Mouse (Mus musculus) forebrain, embryonic 16.5 days (tissue): ENCODE measurements around the gene Thbs4. TPM values are rescaled to one million over a fixed set of nuclear protein-coding genes. Genes with fewer than 3 reads are reported as not detected.

Experiments
- ATAC-seq: fragments of 200-750 bp; cut with Nextera tagmentation; 2 replicates; pipeline ENCODE4 v1.8.0; 2017; ENCODE audit warnings: mild to moderate bottlenecking, moderate library complexity
- H3K27ac ChIP-seq: fragments of 300-500 bp; sonication (generic); 2 replicates; pipeline ENCODE4 v1.5.1; 2014; ENCODE audit warnings: low read length, control low read depth
- H3K27me3 ChIP-seq: fragments of 300-500 bp; sonication (generic); replicated peaks from 2 replicates; pipeline ENCODE4 v1.6.1; 2014; ENCODE audit warnings: low read length; ENCODE audit not compliant: control insufficient read depth, insufficient read depth
- H3K36me3 ChIP-seq: fragments of 300-500 bp; sonication (generic); 2 replicates; pipeline ENCODE4 v1.6.1; 2014; ENCODE audit not compliant: control insufficient read depth, insufficient read depth
- H3K4me1 ChIP-seq: fragments of 300-500 bp; sonication (generic); replicated peaks from 2 replicates; pipeline ENCODE4 v1.6.1; 2014; ENCODE audit warnings: low read length; ENCODE audit not compliant: control insufficient read depth, insufficient read depth
- H3K4me2 ChIP-seq: fragments of 300-500 bp; sonication (generic); 2 replicates; pipeline ENCODE4 v1.6.1; 2014; ENCODE audit warnings: mild to moderate bottlenecking, low read length, control low read depth
- H3K4me3 ChIP-seq: fragments of 300-500 bp; sonication (generic); replicated peaks from 2 replicates; pipeline ENCODE4 v1.5.1; 2014; ENCODE audit warnings: mild to moderate bottlenecking, low read length, control low read depth
- H3K9ac ChIP-seq: fragments of 300-500 bp; sonication (generic); replicated peaks from 2 replicates; pipeline ENCODE4 v1.6.1; 2014; ENCODE audit warnings: low read depth, low read length, control low read depth
- H3K9me3 ChIP-seq: fragments of 300-500 bp; sonication (generic); 2 replicates; pipeline ENCODE4 v1.6.1; 2016; ENCODE audit warnings: low read length; ENCODE audit not compliant: control insufficient read depth
- WGBS: fragments of 180-500 bp; shearing (Covaris S2); extraction: QIAGEN DNeasy Blood & Tissue Kit; methylation state at CpG from one replicate; pipeline ENCODE4 v1.1.7; 2014; 5-methylcytosine and 5-hydroxymethylcytosine counted together
- polyA plus RNA-seq: library from polyadenylated mRNA; unstranded; fragments of >200 nt; fragmentation: Nextera tagmentation; extraction: Ambion mirVana; gene quantifications from 2 replicates; pipeline ENCODE4 v1.2.1, GENCODE M21; 2015

Thbs4 gene
- polyA plus RNA-seq, 1 experiment from 2014 or later = 0.86 TPM

- Histone ChIP-seq H3K9ac (no peak overlapping the region), H3K27ac (0 out of 2 replicates have a peak overlapping the region, but pooled peaks have one; percentile 26), H3K27me3 (no peaks in the 10 kb centered on the region), H3K9me3 (no peaks in the 10 kb centered on the region), H3K4me3 (no peak overlapping the region), H3K4me2 (no peak overlapping the region), H3K4me1 (peaks cover 35% of the 10 kb centered on the region), H3K36me3 (no peaks in the 10 kb centered on the region)
- no peak for ATAC-seq
- 19% methylated on average over 1 of the region's 1 CpGs for WGBS
These were observed 58.9 kb downstream of the Thbs4 start for GRCm38 (mm10) chr13:92735693-92736092.

- no peaks in the 10 kb centered on the region for H3K27me3 ChIP-seq
- no peaks in the 10 kb centered on the region for H3K9me3 ChIP-seq
- 39% methylated on average over 11 of the region's 11 CpGs for WGBS
- H3K27ac ChIP-seq = peak overlapping the region; percentile 81
- no peak overlapping the region for H3K9ac ChIP-seq
- no peak overlapping the region for H3K4me2 ChIP-seq
- no peaks in the 10 kb centered on the region for H3K36me3 ChIP-seq
- H3K4me1 ChIP-seq = peaks cover 35% of the 10 kb centered on the region
- no peak overlapping the region for H3K4me3 ChIP-seq
- ATAC-seq = peak; percentile 75
These were observed 60.9 kb downstream of the Thbs4 start for GRCm38 (mm10) chr13:92733741-92734140.

GRCm38 (mm10) chr13:92733252-92733651, 61.4 kb downstream of the Thbs4 start:
- H3K4me3 ChIP-seq = no peak overlapping the region
- peaks cover 35% of the 10 kb centered on the region for H3K4me1 ChIP-seq
- no peak overlapping the region for H3K4me2 ChIP-seq
- 19% methylated on average over 9 of the region's 9 CpGs for WGBS
- H3K9me3 ChIP-seq = no peaks in the 10 kb centered on the region
- no peak overlapping the region for H3K9ac ChIP-seq
- peak; percentile 56 for ATAC-seq
- no peaks in the 10 kb centered on the region for H3K27me3 ChIP-seq
- no peaks in the 10 kb centered on the region for H3K36me3 ChIP-seq
- H3K27ac ChIP-seq = peak overlapping the region; percentile 81

GRCm38 (mm10) chr13:92732836-92733235, 61.8 kb downstream of the Thbs4 start:
- Histone ChIP-seq H3K27me3 (no peaks in the 10 kb centered on the region), H3K36me3 (no peaks in the 10 kb centered on the region), H3K4me1 (peaks cover 35% of the 10 kb centered on the region), H3K4me2 (no peak overlapping the region), H3K9ac (no peak overlapping the region), H3K9me3 (no peaks in the 10 kb centered on the region), H3K27ac (peak overlapping the region; percentile 81), H3K4me3 (no peak overlapping the region)
- ATAC-seq = no peak
- 72% methylated on average over 5 of the region's 5 CpGs for WGBS

- no peak for ATAC-seq
- Histone ChIP-seq H3K4me2 (no peak overlapping the region), H3K9ac (no peak overlapping the region), H3K9me3 (no peaks in the 10 kb centered on the region), H3K4me1 (peaks cover 31% of the 10 kb centered on the region), H3K36me3 (no peaks in the 10 kb centered on the region), H3K27me3 (no peaks in the 10 kb centered on the region), H3K27ac (no peak overlapping the region), H3K4me3 (no peak overlapping the region)
- 59% methylated on average over 6 of the region's 6 CpGs for WGBS
These were observed 62.8 kb downstream of the Thbs4 start for GRCm38 (mm10) chr13:92731811-92732210.

GRCm38 (mm10) chr13:92729811-92730210, 64.8 kb downstream of the Thbs4 start:
- ATAC-seq = no peak
- Histone ChIP-seq H3K4me1 (peaks cover 21% of the 10 kb centered on the region), H3K9ac (no peak overlapping the region), H3K27ac (no peak overlapping the region), H3K4me3 (no peak overlapping the region), H3K27me3 (no peaks in the 10 kb centered on the region), H3K4me2 (no peak overlapping the region), H3K9me3 (no peaks in the 10 kb centered on the region), H3K36me3 (no peaks in the 10 kb centered on the region)
- 69% methylated on average over 13 of the region's 13 CpGs for WGBS

GRCm38 (mm10) chr13:92722389-92722788, 72.2 kb downstream of the Thbs4 start:
- Histone ChIP-seq H3K27me3 (no peaks in the 10 kb centered on the region), H3K9me3 (no peaks in the 10 kb centered on the region), H3K4me3 (no peak overlapping the region), H3K4me2 (no peak overlapping the region), H3K4me1 (no peaks in the 10 kb centered on the region), H3K27ac (no peak overlapping the region), H3K9ac (no peak overlapping the region), H3K36me3 (no peaks in the 10 kb centered on the region)
- ATAC-seq = no peak
- WGBS = 81% methylated on average over 5 of the region's 5 CpGs

- no peaks in the 10 kb centered on the region for H3K4me1 ChIP-seq
- no peaks in the 10 kb centered on the region for H3K9me3 ChIP-seq
- 92% methylated on average over 4 of the region's 4 CpGs for WGBS
- no peaks in the 10 kb centered on the region for H3K27me3 ChIP-seq
- ATAC-seq = no peak
- no peak overlapping the region for H3K9ac ChIP-seq
- no peaks in the 10 kb centered on the region for H3K36me3 ChIP-seq
- no peak overlapping the region for H3K4me2 ChIP-seq
- no peak overlapping the region for H3K27ac ChIP-seq
- H3K4me3 ChIP-seq = no peak overlapping the region
These were observed 73.6 kb downstream of the Thbs4 start for GRCm38 (mm10) chr13:92721006-92721405.

- H3K4me1 ChIP-seq = no peaks in the 10 kb centered on the region
- H3K27ac ChIP-seq = no peak overlapping the region
- H3K4me3 ChIP-seq = no peak overlapping the region
- no peak overlapping the region for H3K9ac ChIP-seq
- no peaks in the 10 kb centered on the region for H3K9me3 ChIP-seq
- 93% methylated on average over 3 of the region's 3 CpGs for WGBS
- no peak for ATAC-seq
- no peaks in the 10 kb centered on the region for H3K36me3 ChIP-seq
- no peak overlapping the region for H3K4me2 ChIP-seq
- no peaks in the 10 kb centered on the region for H3K27me3 ChIP-seq
These were observed 76.6 kb downstream of the Thbs4 start for GRCm38 (mm10) chr13:92717851-92718665.
